Mouse (Mus musculus) thymus, adult 2 months (tissue): ENCODE results near the gene Slc48a1. TPM values are rescaled to one million over a fixed set of nuclear protein-coding genes. Genes with fewer than 3 reads are reported as not detected.
A peak's percentile ranks its signal among the peaks of the same experiment; 100 is the strongest.

Experiments used
- DNase-seq: peaks from one replicate; pipeline ENCODE4 v3.0.0; 2021
- H3K27ac ChIP-seq: fragments of 200-500 bp; 2 replicates; pipeline ENCODE4 v1.5.1; 2012; ENCODE audit warnings: low read length, control low read depth; ENCODE audit not compliant: control insufficient read depth, insufficient read depth
- H3K27me3 ChIP-seq: fragments of 200-500 bp; 2 replicates; pipeline ENCODE4 v1.6.1; 2012; ENCODE audit warnings: mild to moderate bottlenecking, low read length, moderate library complexity, mixed read lengths; ENCODE audit not compliant: control insufficient read depth, insufficient read depth
- H3K36me3 ChIP-seq: fragments of 200-500 bp; 2 replicates; pipeline ENCODE4 v1.6.1; 2012; ENCODE audit warnings: mild to moderate bottlenecking, low read length, moderate library complexity; ENCODE audit not compliant: control insufficient read depth, insufficient read depth
- H3K4me1 ChIP-seq: fragments of 200-500 bp; replicated peaks from 2 replicates; pipeline ENCODE4 v1.6.1; 2012; ENCODE audit warnings: low read length; ENCODE audit not compliant: control insufficient read depth, insufficient read depth
- H3K4me3 ChIP-seq: fragments of 200-500 bp; 2 replicates; pipeline ENCODE4 v1.5.1; 2012; ENCODE audit warnings: mild to moderate bottlenecking, low read length, control low read depth, moderate library complexity; ENCODE audit not compliant: control insufficient read depth, insufficient read depth
- CTCF ChIP-seq: fragments of 200-500 bp; IDR thresholded peaks from 2 replicates; pipeline ENCODE4 v1.5.1; 2012; ENCODE audit warnings: mild to moderate bottlenecking, control low read depth, low read length, moderate library complexity, borderline replicate concordance; ENCODE audit not compliant: control insufficient read depth, poor library complexity, insufficient read depth; ENCODE audit errors: extremely low read depth
- POLR2A ChIP-seq: fragments of 200-500 bp; IDR thresholded peaks from 2 replicates; pipeline ENCODE4 v1.6.1; 2012; ENCODE audit warnings: mild to moderate bottlenecking, low read length, control low read depth, moderate library complexity; ENCODE audit not compliant: control insufficient read depth, poor library complexity, insufficient read depth; ENCODE audit errors: extremely low read depth
- WGBS: fragments of 180-500 bp; shearing (Covaris S2); methylation state at CpG from one replicate; pipeline ENCODE4 v1.1.7; 2018; 5-methylcytosine and 5-hydroxymethylcytosine counted together
- polyA plus RNA-seq: library from polyadenylated mRNA; depleted of rRNA; stranded (reverse); fragments of >200 nt; gene quantifications from 2 replicates; pipeline ENCODE4 v1.2.3, GENCODE M21; 2012; rRNA removed

The Slc48a1 gene
- polyA plus RNA-seq: 62.1 and 62.8 TPM in 2 replicates

DNA sequence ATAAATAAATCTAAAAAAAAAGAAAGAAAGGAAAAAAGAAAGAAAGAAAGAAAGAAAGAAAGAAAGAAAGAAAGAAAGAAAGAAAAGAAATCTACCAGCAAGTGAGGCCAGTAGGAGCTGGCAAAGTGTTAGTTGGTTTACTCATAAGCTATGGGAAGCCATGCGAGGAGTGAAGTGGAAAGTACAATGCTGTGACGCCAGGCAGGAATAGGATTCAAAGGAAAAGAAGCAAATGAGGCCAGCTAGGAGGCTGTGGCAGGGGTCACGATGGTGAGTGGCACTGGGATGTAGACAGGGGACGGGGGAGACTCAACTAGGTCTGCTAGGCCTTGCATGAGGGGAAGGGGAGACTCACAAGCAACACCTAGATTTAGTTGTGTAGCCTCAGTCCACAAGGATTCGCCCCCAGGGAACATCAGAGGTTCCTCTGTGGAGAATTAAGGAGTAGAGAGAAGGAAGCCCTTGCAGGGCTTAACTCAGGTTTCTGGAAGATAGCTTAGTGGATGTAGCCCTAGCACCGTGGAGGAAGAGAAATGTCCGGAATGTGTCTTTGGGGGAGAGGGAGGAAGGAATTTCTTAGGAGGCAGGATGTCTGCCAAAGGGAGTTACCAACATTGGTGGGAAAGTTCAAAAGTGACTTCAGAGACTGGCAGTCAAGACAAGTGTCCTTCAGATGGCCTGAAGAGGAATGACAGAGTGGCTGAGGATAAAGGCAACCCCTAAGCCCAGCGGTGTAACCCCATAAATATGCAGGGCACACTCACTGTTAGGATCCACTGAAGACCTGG lies at the start of gene Slc48a1:
Gene Slc48a1, plus strand, starts transcription at position 210 of the 788 bp plus-strand sequence.
- no peak for DNase-seq
- Histone ChIP-seq H3K4me1 (peaks cover 24% of the 10 kb centered on the region), H3K4me3 (no peak within 1 kb of the TSS), H3K36me3 (no peaks in the 10 kb centered on the region), H3K27ac (no peak within 1 kb of the TSS), H3K27me3 (no peaks in the 10 kb centered on the region)
- WGBS: 95% methylated on average over 8 of the region's 8 CpGs
- TF ChIP-seq POLR2A (no peak), CTCF (no peak)

DNA sequence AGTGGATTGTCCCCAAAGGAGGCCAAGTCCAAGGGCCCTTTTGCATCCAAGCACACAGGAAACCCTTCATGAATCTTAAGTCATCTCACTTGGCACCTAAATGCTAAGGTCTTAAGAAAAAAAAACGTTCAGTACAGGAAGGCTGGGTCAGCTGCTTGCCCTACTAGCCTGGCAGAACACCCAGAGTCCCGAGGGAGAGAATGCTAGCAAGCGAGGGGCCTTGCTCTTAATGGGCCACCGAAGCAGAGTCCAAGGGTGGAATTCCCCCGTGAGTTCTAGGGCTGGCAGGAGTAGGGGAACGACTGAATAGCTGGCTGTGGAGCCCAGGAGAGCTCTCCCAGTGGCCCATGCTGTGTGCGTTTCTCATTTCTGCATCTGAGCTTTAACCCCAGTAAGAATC lies 49.5 kb upstream of the Slc48a1 start:
- 46% methylated on average over 7 of the region's 7 CpGs for WGBS
- Histone ChIP-seq H3K4me3 (peak overlapping the region; percentile 42), H3K27me3 (no peaks in the 10 kb centered on the region), H3K36me3 (no peaks in the 10 kb centered on the region), H3K4me1 (peaks cover 88% of the 10 kb centered on the region), H3K27ac (peak overlapping the region; percentile 95)
- TF ChIP-seq CTCF: no peak
- no peak for TF ChIP-seq POLR2A
- DNase-seq: no peak

DNA sequence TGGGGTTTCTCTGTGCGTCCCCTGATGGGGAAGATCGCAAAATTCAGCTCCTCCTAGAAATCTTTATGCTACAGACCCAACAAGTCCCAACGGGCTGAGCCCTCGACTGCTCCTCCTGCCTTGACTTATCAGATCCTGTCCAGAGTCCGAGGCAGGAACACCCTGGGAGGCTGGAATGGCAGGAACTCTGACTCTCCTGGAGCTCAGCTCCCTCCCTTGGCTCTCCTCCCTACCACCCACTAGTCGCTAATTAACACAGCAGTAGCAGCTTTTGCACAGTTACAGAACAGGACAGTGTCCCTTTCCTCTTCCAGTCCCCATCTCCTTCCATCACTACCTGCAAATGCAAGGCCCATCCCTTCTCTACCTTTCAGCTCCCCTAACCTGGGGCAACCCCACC lies 48.0 kb upstream of the Slc48a1 start:
- no peaks in the 10 kb centered on the region for H3K36me3 ChIP-seq
- DNase-seq: no peak
- 68% methylated on average over 6 of the region's 6 CpGs for WGBS
- TF ChIP-seq POLR2A (no peak), CTCF (no peak)
- peak overlapping the region; percentile 42 for H3K4me3 ChIP-seq
- peak overlapping the region; percentile 95 for H3K27ac ChIP-seq
- no peaks in the 10 kb centered on the region for H3K27me3 ChIP-seq
- peaks cover 74% of the 10 kb centered on the region for H3K4me1 ChIP-seq

GRCm38 (mm10) chr15:97731111-97731510 lies 47.2 kb upstream of the Slc48a1 start, which contains the start of gene Endou:
Gene Endou, minus strand, starts transcription at chr15:97731339.
- TF ChIP-seq CTCF (no peak), POLR2A (0 out of 2 replicates have a peak, but pooled peaks have one; percentile 40)
- no peaks in the 10 kb centered on the region for H3K36me3 ChIP-seq
- peak; percentile 75 for DNase-seq
- no peaks in the 10 kb centered on the region for H3K27me3 ChIP-seq
- H3K4me3 ChIP-seq: peak within 1 kb of the TSS; percentile 42
- H3K4me1 ChIP-seq: peaks cover 67% of the 10 kb centered on the region
- 4% methylated on average over 8 of the region's 8 CpGs for WGBS
- peak within 1 kb of the TSS; percentile 95 for H3K27ac ChIP-seq

GRCm38 (mm10) chr15:97731988-97732387 lies 46.3 kb upstream of the Slc48a1 start:
- H3K4me3 ChIP-seq: no peak overlapping the region
- DNase-seq: no peak
- H3K4me1 ChIP-seq: peaks cover 59% of the 10 kb centered on the region
- no peaks in the 10 kb centered on the region for H3K27me3 ChIP-seq
- no peak for TF ChIP-seq POLR2A
- TF ChIP-seq CTCF: no peak
- WGBS: 92% methylated on average over 11 of the region's 11 CpGs
- H3K27ac ChIP-seq: peak overlapping the region; percentile 95
- no peaks in the 10 kb centered on the region for H3K36me3 ChIP-seq

GRCm38 (mm10) chr15:97738923-97739322 lies 39.4 kb upstream of the Slc48a1 start:
- peaks cover 40% of the 10 kb centered on the region for H3K4me1 ChIP-seq
- H3K36me3 ChIP-seq: no peaks in the 10 kb centered on the region
- no peak overlapping the region for H3K4me3 ChIP-seq
- H3K27ac ChIP-seq: no peak overlapping the region
- WGBS: 95% methylated on average over 7 of the region's 7 CpGs
- no peaks in the 10 kb centered on the region for H3K27me3 ChIP-seq
- DNase-seq: no peak
- TF ChIP-seq CTCF: no peak
- no peak for TF ChIP-seq POLR2A

DNA sequence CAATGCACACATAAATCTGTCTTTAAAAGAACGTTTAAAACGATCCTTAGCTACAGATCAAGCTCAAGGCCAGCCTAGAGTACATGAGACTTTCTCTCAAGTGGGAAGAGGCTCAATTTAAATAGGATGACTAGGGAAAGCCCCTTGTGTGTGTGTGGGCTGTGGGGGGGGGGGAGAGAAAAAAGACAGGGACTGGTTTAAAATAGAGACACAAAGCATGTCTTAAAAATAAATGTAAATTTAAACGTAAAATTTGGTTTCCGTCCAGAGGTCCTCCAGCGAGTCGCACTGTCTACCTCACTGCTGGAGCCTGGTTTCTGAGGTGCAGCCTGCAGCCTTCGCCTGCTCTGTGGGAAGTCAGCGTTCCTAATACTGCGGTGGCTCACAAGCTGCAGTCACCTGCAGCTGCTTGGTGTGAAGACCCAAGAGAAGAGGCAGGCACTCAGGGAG lies 38.0 kb upstream of the Slc48a1 start:
- no peaks in the 10 kb centered on the region for H3K27me3 ChIP-seq
- 55% methylated on average over 9 of the region's 9 CpGs for WGBS
- H3K27ac ChIP-seq: peak overlapping the region; percentile 38
- no peak overlapping the region for H3K4me3 ChIP-seq
- TF ChIP-seq CTCF: no peak
- 0 out of 2 replicates have a peak, but pooled peaks have one; percentile 22 for TF ChIP-seq POLR2A
- peaks cover 2% of the 10 kb centered on the region; the same call in 1 of the 2 replicates for H3K36me3 ChIP-seq
- no peak for DNase-seq
- peaks cover 52% of the 10 kb centered on the region for H3K4me1 ChIP-seq
